Mouse (Mus musculus): ENCODE measurements around the gene Ccr5.
A peak's percentile ranks its signal among the peaks of the same experiment; 100 is the strongest.

DNA sequence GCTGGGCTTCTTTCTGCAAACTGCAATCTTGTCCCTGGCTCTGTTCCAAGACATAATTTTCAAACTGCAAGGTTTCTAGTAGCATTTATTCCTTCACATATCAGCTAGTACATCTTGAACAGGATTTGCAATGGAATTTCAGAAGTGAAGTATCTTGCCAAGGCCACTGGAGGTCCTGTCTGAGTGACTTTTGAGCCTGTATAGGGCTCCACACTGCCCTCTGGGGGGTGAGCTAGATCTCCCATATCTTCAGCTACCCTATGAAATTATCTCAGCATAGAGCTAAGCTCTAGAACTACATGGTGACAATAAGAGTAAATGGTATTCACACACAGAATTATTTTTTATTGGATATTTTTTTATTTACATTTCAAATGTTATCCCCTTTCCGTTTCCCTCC, 2.9 kb upstream of the Ccr5 start:
- no peak for TF ChIP-seq ZMIZ1 (IDR thresholded peaks at IDR 0.05; ENCODE audit: low read depth, low read length)
- no peak for TF ChIP-seq CHD2 (IDR thresholded peaks at IDR 0.05; ENCODE audit: low read length)
- TF ChIP-seq MAFK (IDR thresholded peaks at IDR 0.05; ENCODE audit: insufficient replicate concordance, low read length) = no peak
- TF ChIP-seq CTCF (conservative IDR thresholded peaks at IDR 0.05 in 1 of 2, IDR thresholded peaks at IDR 0.05 in 1 of 2; ENCODE audit: low read depth in 2 of 2, low read length in 2 of 2) = peak; percentile 30 to 100; a peak in 2 of 4 replicates
- peak; percentile 69; the same call in 1 of the 2 replicates for TF ChIP-seq NELFE (IDR thresholded peaks at IDR 0.05; ENCODE audit: low read depth, low read length)
- no peak for TF ChIP-seq TCF12 (IDR thresholded peaks at IDR 0.05; ENCODE audit: low read depth, low read length)
- TF ChIP-seq ETS1 (conservative IDR thresholded peaks at IDR 0.05; ENCODE audit: low read depth, low read length) = no peak
